Mouse (Mus musculus) splenic B cell, adult 2 months (primary cell): ENCODE data around the gene Colgalt2.

Experiments
- DNase-seq: peaks from one replicate; pipeline ENCODE4 v3.0.0-alpha.2; 2011; ENCODE audit warnings: low read depth, low spot score
- H3K27me3 ChIP-seq: 2 replicates; pipeline ENCODE4 v1.6.1; 2012; ENCODE audit warnings: mild to moderate bottlenecking, low read length, moderate library complexity, mixed read lengths; ENCODE audit not compliant: control insufficient read depth, poor library complexity, insufficient read depth, severe bottlenecking
- H3K36me3 ChIP-seq: 2 replicates; pipeline ENCODE4 v1.6.1; 2012; ENCODE audit warnings: mild to moderate bottlenecking, low read length, moderate library complexity, mixed read lengths; ENCODE audit not compliant: control insufficient read depth, poor library complexity, insufficient read depth, severe bottlenecking

Colgalt2 gene

GRCm38 (mm10) chr1:152524098-152524892 is 124.7 kb downstream of the Colgalt2 start:
- no peaks in the 10 kb centered on the region for H3K36me3 ChIP-seq
- no peak for DNase-seq
- H3K27me3 ChIP-seq, result no peaks in the 10 kb centered on the region

- no peaks in the 10 kb centered on the region for H3K36me3 ChIP-seq
- peak; percentile 86 for DNase-seq
- H3K27me3 ChIP-seq, result no peaks in the 10 kb centered on the region
Observed at GRCm38 (mm10) chr1:152524987-152525648, 125.5 kb downstream of the Colgalt2 start.

DNA sequence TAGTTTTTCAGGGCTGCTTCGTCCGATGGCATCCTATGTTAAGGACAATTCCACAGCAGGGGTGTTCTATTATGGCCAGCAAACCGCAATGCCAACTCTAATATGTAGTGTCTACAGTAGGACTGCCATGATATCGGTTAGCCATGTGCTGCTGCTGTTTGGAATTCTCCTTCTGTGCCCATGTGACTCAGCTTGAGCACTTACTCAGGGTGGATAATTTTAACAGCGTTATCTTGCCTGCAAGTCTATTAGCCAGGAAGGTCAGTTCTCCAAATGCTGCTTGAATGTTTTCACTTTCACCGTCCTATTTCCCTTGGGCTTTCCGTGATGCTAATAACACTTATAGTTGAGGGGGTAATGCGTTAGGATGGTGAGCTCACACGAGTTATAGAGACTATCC is 126.5 kb downstream of the Colgalt2 start:
- no peak for DNase-seq

GRCm38 (mm10) chr1:152528214-152528613 is 128.6 kb downstream of the Colgalt2 start:
- Histone ChIP-seq H3K27me3 (no peaks in the 10 kb centered on the region), H3K36me3 (no peaks in the 10 kb centered on the region)
- DNase-seq, result no peak

More for the DNA sequence above, 126.5 kb downstream of the Colgalt2 start:
- no peaks in the 10 kb centered on the region for H3K27me3 ChIP-seq
- H3K36me3 ChIP-seq, result no peaks in the 10 kb centered on the region

- no peaks in the 10 kb centered on the region for H3K36me3 ChIP-seq
- DNase-seq, result peak; percentile 54
Observed at GRCm38 (mm10) chr1:152528778-152529177, 129.1 kb downstream of the Colgalt2 start.

DNA sequence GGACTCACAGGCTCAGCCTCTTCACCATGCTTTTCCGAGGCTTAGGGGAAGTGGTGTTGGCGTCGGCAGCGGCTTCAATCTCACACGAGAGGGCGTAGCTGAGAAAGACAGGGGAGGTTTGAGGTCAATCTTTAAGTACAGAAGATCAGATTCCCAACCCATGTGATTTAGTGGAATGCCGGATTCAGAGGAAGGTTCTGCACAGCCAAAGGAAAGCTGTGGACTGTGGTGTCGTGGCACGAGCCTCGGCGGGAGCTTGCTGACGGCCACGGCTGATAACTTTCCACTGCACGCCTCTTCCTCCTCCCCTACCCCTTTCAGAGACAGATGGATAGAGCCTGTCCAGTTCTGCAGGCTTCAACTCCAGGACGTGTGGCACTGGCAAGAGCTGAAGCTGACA is 131.9 kb downstream of the Colgalt2 start:
- no peaks in the 10 kb centered on the region for H3K27me3 ChIP-seq
- H3K36me3 ChIP-seq, result no peaks in the 10 kb centered on the region
- no peak for DNase-seq

More at GRCm38 (mm10) chr1:152528778-152529177, 129.1 kb downstream of the Colgalt2 start:
- H3K27me3 ChIP-seq, result no peaks in the 10 kb centered on the region

DNA sequence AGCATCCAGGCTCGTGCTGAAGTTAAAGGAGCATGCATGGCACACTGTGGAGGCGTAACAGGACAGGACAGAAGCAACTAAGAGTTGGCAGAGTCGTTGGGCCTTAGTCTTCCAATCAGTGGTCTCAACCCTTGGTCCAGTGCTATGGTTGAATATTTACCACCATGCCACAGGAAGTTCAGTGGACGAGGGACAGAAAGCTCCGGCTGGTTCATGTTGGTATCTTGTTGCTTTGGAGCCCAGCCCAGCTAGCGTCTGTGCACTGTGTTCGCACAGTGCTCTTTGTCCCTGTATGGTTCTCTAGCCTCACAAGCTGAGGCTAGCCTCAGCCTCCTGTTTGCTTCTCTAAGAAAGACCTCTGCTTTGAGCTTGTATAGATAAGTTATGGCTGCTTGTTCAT is 134.9 kb downstream of the Colgalt2 start:
- DNase-seq, result no peak
- no peaks in the 10 kb centered on the region for H3K27me3 ChIP-seq
- H3K36me3 ChIP-seq, result no peaks in the 10 kb centered on the region

GRCm38 (mm10) chr1:152536416-152537018 is 136.9 kb downstream of the Colgalt2 start:
- H3K27me3 ChIP-seq, result no peaks in the 10 kb centered on the region
- no peaks in the 10 kb centered on the region for H3K36me3 ChIP-seq
- no peak for DNase-seq

DNA sequence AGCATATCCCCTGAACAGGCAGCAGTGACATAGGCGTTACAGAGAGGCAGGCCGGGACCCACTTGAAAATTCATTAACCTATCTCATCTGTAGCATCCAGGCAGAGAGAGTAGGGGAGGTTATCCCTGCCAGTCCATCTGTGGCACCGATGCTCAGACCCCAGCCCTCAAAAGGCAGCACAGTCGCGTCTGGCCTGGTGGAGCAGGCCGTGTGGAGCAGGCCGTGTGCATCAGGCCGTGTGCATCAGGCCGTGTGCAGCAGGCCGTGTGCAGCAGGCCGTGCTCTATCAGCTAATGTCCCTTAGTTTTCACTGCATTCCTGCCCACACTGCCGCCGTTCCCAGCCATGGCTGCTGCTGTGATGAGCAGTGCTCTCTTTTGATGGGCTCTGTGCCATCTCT is 137.6 kb downstream of the Colgalt2 start:
- no peaks in the 10 kb centered on the region for H3K36me3 ChIP-seq
- H3K27me3 ChIP-seq, result no peaks in the 10 kb centered on the region
- DNase-seq, result no peak

GRCm38 (mm10) chr1:152538817-152539216 is 139.2 kb downstream of the Colgalt2 start:
- no peak for DNase-seq

GRCm38 (mm10) chr1:152540304-152540887 is 140.8 kb downstream of the Colgalt2 start:
- no peaks in the 10 kb centered on the region for H3K36me3 ChIP-seq
- no peak for DNase-seq
- H3K27me3 ChIP-seq, result no peaks in the 10 kb centered on the region

More at GRCm38 (mm10) chr1:152538817-152539216, 139.2 kb downstream of the Colgalt2 start:
- Histone ChIP-seq H3K27me3 (no peaks in the 10 kb centered on the region), H3K36me3 (no peaks in the 10 kb centered on the region)

- Histone ChIP-seq H3K36me3 (no peaks in the 10 kb centered on the region), H3K27me3 (no peaks in the 10 kb centered on the region)
- DNase-seq, result no peak
Observed at GRCm38 (mm10) chr1:152542747-152543378, 143.2 kb downstream of the Colgalt2 start.

DNA sequence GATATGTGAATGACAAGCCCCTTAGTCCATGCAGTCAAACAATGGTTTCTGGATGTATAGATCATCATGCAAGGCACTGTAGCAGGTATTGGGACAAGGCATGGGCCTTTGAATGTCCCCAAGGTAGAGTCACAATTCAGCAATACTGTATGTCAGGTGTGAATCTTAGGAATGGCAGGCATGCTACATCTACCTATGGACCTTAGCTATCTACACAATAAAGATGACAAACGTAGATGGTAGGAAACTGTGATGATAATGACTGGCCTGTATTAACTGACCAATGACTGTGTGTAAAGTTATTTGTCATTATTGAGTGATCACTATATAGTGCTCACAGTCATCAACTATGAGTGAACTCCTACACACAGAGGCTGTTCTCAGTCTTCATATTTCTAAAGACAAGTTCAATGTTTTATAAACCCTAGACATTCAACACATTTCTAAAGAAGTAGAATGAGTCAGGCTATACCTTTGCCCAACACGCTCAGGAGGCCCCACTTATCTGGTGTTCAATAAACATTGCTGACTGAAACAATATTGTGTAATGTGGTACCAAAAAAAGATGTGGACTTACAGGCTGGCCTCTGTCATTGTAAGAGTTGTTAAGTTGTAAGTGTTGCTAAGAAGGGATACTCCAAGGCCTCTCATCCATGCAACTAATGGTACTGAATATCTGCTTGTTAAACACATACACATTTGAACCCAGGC is 144.0 kb downstream of the Colgalt2 start:
- no peaks in the 10 kb centered on the region for H3K27me3 ChIP-seq
- no peaks in the 10 kb centered on the region for H3K36me3 ChIP-seq
- DNase-seq, result no peak
